Mouse (Mus musculus) fibroblast of lung, adult 2 months (primary cell): ENCODE measurements around the gene Brinp1.
"Not testable (repeated sequence)": the region's sequence is repeated elsewhere in the genome, so short reads cannot be mapped to it uniquely, and the experiment has no call there.

Experiments used
- DNase-seq: peaks from one replicate; pipeline ENCODE4 v3.0.0-alpha.2; 2011; ENCODE audit warnings: low read depth

The Brinp1 gene

GRCm38 (mm10) chr4:68813997-68814396, 140.2 kb downstream of the Brinp1 start:
- DNase-seq = not testable (repeated sequence)

GRCm38 (mm10) chr4:68806502-68806901, 147.7 kb downstream of the Brinp1 start:
- DNase-seq = no peak

- no peak for DNase-seq
Measured at GRCm38 (mm10) chr4:68801923-68802855, 152.0 kb downstream of the Brinp1 start.

- DNase-seq = no peak
Measured at GRCm38 (mm10) chr4:68790003-68790402, 164.2 kb downstream of the Brinp1 start.

GRCm38 (mm10) chr4:68788477-68788999, 165.7 kb downstream of the Brinp1 start:
- DNase-seq = no peak

- DNase-seq = no peak
Measured at GRCm38 (mm10) chr4:68787642-68788041, 166.6 kb downstream of the Brinp1 start.

- no peak for DNase-seq
Measured at GRCm38 (mm10) chr4:68768256-68768655, 185.9 kb downstream of the Brinp1 start.

- no peak for DNase-seq
Measured at GRCm38 (mm10) chr4:68767393-68767792, 186.8 kb downstream of the Brinp1 start.

GRCm38 (mm10) chr4:68765772-68766573, 188.2 kb downstream of the Brinp1 start:
- DNase-seq = no peak

GRCm38 (mm10) chr4:68764937-68765336, 189.3 kb downstream of the Brinp1 start:
- DNase-seq = no peak

GRCm38 (mm10) chr4:68720983-68721382, 233.2 kb downstream of the Brinp1 start:
- no peak for DNase-seq
